Mouse (Mus musculus) myocyte (in vitro differentiated cells): ENCODE measurements at regions not wholly inside any gene's neighbourhood (a gene's known extent, or its start where the extent isn't known, plus 50 kb on each side); places are given as distances from the start of the nearest gene placed in this dataset.

Source experiments
- CEBPB ChIP-seq: IDR thresholded peaks from 2 replicates; pipeline ENCODE4 v1.6.1; 2011; ENCODE audit warnings: mild to moderate bottlenecking, moderate library complexity; ENCODE audit not compliant: poor library complexity, insufficient read depth, severe bottlenecking
- E2F4 ChIP-seq: IDR thresholded peaks from one replicate; pipeline ENCODE4 v1.6.1; 2011; ENCODE audit warnings: mild to moderate bottlenecking, control low read depth, moderate library complexity; ENCODE audit not compliant: insufficient read depth
- MAX ChIP-seq: IDR thresholded peaks from one replicate; pipeline ENCODE4 v1.6.1; 2011; ENCODE audit warnings: low read depth, mild to moderate bottlenecking, control low read depth
- MYOD1 ChIP-seq, 3 experiments: IDR thresholded peaks; one replicate each; pipeline ENCODE4 v1.6.1; 2011; ENCODE audit warnings: control low read depth in 2 of 3, low read depth in 2 of 3, mild to moderate bottlenecking in 2 of 3, moderate library complexity in 1 of 3; ENCODE audit not compliant: insufficient read length in 2 of 3, control insufficient read depth in 1 of 3
- MYOG ChIP-seq, 3 experiments: IDR thresholded peaks; one replicate each; pipeline ENCODE4 v1.6.1; 2011; ENCODE audit warnings: control low read depth in 2 of 3, low read depth in 2 of 3, mild to moderate bottlenecking in 2 of 3; ENCODE audit not compliant: insufficient read length in 2 of 3, control insufficient read depth in 1 of 3, insufficient read depth in 1 of 3
- POLR2A ChIP-seq: IDR thresholded peaks from one replicate; pipeline ENCODE4 v1.6.1; 2011; ENCODE audit warnings: low read depth, mild to moderate bottlenecking, control low read depth, moderate library complexity; ENCODE audit not compliant: insufficient read length
- POLR2AphosphoS2 ChIP-seq: IDR thresholded peaks from one replicate; pipeline ENCODE4 v1.6.1; 2011; ENCODE audit warnings: low read depth, control low read depth; ENCODE audit not compliant: insufficient read length
- REST ChIP-seq: IDR thresholded peaks from one replicate; pipeline ENCODE4 v1.6.1; 2011; ENCODE audit warnings: mild to moderate bottlenecking, control low read depth, moderate library complexity; ENCODE audit not compliant: insufficient read depth, insufficient read length
- SRF ChIP-seq: IDR thresholded peaks from one replicate; pipeline ENCODE4 v1.6.1; 2011; ENCODE audit warnings: low read depth; ENCODE audit not compliant: control insufficient read depth, insufficient read length
- TCF12 ChIP-seq: IDR thresholded peaks from one replicate; pipeline ENCODE4 v1.6.1; 2011; ENCODE audit warnings: mild to moderate bottlenecking, control low read depth; ENCODE audit not compliant: poor library complexity, insufficient read depth, severe bottlenecking
- TCF3 ChIP-seq: IDR thresholded peaks from one replicate; pipeline ENCODE4 v1.6.1; 2011; ENCODE audit warnings: low read depth, control low read depth; ENCODE audit not compliant: insufficient read length
- USF1 ChIP-seq: IDR thresholded peaks from one replicate; pipeline ENCODE4 v1.6.1; 2011; ENCODE audit warnings: low read depth, mild to moderate bottlenecking, control low read depth, moderate library complexity

DNA sequence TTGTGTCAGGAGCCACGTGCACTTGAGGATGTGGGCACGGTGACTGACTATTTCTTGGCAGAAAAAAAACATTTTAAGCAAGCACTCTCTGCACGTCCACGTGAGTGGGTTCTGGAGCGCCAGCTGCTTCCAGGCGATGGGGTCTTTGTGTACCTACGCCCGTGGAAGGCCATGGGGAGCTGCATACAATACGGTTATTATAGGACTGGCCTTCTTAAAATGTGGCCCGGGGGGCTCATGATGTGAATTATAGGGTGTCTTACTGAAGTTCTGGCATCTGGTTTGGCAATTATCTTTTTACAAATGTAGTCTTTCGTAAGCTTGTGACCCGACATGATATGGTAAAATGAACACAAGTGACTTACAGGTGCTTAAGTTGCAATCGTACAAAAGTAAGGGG lies 103.5 kb upstream of the Gmds start:
- TF ChIP-seq CEBPB (no peak), POLR2A (no peak), TCF12 (no peak), MYOG (IDR thresholded peaks at IDR 0.05; ENCODE audit: control insufficient read depth in 1 of 3, insufficient read depth in 1 of 3, insufficient read length in 2 of 3, low read depth in 2 of 3) (no peak), SRF (no peak), POLR2AphosphoS2 (no peak), E2F4 (no peak), USF1 (no peak), MAX (no peak), TCF3 (no peak), MYOD1 (IDR thresholded peaks at IDR 0.05; ENCODE audit: control insufficient read depth in 1 of 3, insufficient read length in 2 of 3, low read depth in 2 of 3) (no peak), REST (no peak)
